Mouse (Mus musculus): ENCODE results near the gene Pdzd2.

The Pdzd2 gene

DNA sequence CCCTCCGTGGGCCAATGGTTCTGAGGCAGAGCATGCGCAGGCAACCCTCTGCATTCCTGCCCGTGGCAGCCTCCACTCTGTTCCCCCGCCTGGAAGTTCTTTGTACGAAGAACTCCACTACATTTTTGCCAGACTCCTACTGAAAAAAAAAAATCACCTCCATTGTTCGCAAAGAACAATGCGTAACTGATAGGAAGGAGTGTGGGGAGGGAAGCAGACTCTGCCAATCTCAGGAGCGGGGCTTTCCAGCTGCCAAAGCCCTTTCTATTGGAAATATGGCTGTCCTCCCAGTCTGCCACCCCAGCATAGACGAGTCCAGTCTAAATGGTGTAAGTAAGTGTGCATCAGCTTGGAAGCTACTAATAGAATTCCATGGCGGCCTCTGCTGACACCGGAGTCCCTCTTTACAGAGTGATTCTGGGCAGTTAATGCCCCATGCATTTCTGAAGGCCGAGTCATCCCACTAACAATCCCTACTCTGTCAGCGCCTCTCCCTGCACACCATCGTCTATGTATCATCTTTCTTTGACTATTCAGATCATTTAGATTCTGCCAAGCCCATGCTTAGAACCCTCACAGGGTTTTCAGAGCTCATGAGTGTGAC, 221.3 kb downstream of the Pdzd2 start:
- DNase-seq, result peak; percentile 22

DNA sequence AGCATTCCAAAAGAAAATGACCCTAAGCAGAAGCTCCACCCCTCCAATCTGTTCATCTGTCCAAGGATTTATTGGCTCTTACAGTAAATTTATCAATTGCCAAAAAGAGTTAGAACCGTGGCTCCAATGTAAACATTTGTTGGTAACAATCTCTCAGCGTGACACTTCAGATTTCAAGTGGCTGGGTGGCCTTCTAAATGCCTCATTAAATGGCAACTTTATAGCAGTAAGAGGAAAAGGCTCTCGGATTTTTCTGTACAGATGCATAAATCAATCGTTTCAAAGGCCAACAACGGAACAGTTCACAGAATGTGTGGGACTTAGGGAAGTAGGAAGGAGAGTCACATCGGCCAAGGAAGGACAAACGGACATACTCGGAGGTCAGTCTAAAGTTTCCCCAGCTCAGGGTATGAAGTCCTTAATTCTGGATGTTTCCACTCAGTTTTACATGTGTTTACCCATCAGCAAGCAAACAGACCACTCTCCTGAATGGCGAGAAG, 222.4 kb downstream of the Pdzd2 start:
- no peak for DNase-seq

DNA sequence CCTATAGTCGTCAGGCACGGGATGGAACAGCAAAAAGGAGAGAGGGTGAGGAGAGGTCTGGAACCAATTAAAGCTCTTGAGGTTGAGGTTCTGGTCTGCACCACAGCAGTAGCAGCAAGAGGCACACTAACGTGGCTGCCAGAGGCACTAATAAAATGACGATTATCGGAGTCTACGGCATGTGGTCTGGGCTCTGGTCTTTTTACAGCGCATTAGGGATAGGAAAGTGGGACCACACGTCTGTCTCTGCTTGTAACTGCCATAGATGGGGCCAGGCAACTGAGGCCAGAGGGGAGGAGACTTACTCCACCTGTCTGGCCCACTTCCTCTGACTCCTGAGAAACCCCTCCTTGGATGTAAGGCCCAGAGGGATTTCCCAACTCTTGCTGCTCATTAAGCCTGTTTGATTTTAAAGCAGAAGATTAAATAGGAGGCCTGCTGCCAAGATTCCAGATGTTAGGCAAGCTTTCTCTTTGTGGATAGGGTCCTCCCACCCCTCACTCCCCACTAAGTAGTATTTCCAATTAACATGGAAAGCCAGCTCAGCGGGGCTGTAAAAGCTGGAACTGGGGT, 224.4 kb downstream of the Pdzd2 start:
- no peak for DNase-seq

DNA sequence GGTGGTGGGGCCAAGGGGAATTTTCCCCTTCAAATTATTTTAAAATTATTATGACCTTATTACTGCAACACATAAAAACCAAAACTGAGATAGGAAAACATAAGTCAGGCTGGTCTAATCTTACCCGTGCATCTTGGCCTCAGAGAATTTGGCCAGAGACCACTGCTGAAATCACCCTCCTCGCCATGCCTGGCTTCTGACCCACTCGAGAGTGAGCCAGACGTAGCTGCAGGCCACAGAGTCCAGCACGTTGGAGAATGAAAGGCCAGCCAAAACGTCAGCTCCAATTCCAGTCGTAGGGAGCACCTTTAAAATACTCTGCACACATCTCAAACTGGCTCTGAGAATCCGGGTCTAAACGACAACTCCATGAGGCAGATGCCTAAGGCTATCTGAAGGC, 226.2 kb downstream of the Pdzd2 start:
- no peak for DNase-seq

DNA sequence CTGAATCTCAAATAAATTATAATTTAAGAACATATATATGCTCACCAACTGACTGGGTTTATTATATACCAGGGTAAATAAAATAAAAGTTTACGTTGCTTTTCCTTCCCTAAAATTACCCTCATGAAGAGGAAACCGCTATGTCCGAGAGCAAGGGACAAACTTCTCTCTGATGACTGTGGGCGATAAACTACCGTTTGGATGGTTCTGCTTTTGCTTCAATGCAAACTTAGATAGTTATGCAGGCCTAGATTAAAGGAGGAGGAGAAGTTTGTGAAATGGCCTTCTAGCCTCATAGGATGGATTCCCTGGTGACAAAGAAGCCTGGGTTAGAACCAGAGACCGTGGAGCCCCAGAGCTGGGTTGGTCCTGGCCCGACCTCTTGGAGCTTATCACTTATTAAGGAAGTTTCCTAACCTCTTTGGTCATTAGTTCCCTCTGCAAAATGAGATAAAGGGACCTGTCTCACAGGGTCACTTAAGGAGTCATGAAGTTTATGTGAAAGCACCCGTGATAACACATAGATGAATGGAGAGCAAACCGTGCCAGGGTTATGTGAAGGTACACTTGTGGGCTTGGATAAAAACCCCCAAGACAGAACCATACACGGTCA, 230.9 kb downstream of the Pdzd2 start:
- DNase-seq, result no peak

DNA sequence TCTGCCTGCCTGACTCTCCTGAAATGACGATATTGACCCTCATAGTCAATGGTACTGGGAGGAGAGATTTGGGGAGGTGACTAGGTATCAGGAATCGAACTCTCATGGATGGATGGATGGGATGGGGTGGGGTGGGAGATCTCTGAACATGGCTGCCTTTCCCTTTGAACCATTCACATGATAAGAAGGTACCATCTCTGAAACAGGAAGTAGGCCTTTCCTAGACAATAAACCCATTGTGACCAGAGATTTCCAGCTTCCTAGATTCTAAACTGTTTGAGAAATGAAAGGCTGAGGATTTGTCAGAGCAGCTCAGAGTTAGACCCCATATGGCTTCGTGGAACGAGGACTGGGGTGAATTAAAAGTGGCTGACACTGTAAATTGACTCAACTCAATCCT, 232.2 kb downstream of the Pdzd2 start:
- no peak for DNase-seq

DNA sequence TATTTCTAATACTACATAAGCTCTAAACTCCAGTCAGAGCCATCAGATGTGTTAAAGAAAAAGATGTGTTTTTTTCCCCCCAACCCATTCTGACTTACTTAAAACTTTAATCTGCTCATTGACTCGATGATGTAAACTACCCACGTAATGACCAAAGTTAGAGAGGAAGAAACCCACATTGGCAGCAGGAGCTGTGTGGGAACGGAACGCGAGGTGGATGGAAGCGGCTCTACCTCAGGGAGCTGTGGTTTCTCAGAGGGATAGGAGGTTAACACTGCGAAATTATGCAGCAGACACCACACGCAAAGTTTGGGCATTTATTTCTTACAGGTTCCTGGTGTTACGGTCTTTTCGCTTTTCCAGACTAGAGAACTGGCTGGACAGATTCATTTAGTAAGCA, 233.2 kb downstream of the Pdzd2 start:
- DNase-seq, result no peak

DNA sequence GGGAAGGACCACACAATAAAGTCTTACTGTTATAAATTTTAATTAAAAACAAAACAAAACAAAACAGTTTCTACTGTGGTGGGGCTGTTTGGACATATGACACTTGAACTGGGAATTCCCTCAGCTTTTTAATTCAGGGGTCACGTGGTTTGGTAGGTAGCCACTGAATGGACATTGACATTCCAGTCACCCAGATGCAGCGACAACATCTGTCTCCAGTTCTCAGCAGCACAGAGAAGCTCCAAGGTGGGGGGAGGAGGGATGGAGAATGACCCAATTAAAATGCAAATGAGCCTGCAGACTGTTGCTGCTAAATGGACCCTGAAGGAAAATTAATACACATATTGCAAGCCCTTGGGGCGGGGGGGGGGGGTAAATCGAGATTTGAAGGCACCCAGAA, 233.6 kb downstream of the Pdzd2 start:
- DNase-seq, result no peak

DNA sequence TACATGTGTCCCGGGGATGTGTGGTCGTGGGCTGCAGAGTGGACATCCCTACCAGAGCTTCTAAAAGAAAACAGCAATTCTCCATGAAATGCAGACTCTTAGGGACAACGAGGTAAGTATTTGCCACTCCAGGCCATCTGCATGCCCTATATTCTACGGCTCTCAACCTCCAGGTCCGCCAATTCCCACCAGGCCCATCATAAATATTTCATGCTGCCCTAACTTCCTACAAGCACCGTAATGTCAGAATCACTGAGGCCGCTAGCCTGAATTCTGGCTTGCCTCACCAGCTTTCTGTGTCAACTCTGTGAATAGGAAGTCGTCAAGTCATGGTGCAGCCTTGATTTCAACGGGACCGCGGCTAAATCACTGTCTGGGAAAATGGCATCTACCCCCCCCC, 234.2 kb downstream of the Pdzd2 start:
- no peak for DNase-seq

DNA sequence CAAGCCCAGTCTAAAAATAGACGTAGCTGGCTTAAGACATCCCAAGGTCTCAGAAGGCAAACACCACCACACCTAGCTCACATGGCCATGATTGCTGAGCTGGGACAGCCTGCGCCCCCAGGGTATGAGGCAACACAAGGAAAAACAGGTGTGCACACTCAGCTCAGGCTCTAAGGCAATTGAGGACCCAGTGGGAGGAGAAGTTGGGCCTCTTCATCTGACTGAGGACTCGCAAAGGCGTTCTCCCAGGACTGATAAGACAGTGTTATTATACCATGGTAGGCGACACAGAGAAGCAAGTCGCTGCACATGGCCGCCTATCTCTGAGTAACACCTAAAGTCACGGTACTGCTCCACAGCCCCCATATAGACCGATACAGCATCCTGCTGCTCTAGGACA, 235.8 kb downstream of the Pdzd2 start:
- DNase-seq, result no peak

DNA sequence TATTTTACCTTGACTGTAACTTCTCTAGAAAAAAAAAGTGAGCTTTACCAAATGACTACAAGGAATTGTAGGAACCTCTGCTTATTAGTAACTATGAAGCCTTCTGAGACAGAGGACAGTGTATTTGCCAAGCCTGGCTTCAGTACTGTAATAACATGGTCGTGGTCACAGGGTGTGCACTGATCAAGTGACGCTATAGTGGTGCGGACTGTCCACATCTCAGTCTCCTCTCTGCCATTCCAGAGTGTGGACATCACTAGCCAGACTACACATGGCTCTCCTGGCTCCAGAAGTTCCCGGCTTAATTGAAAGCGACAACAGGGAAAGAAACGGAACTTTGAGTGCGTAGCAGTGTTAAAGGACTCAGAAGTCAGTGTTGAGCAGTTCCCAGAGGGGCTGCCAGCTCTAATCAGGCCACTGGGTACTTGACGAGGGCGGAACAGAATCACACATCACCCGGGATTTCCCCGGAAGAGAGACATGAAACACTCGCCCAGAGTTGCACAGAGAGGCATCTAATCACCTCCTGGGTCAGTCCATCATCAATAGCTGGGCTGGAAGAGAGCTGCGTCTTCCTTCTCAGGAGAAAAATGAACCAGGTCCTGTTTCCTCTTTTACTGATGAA, 237.7 kb downstream of the Pdzd2 start:
- no peak for DNase-seq

DNA sequence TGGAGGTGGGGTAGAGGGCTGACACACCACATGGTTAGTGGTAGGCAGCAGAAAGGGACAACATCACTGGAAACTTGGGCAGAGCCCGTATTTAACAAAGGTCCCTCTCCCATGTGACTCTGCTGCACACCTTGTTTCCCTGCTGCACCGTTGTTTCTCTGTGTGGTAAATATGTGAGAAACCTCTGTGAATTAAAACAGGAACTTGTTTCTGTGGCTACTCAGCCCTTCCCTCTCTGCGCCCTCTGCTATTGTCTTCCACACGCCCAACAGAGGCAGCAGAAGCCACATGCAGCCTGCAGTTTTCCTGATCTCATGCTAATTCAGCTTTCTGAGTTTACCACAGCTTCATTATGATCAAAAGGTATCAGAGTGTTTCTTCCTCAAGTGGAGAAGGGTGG, 239.1 kb downstream of the Pdzd2 start:
- DNase-seq, result no peak

DNA sequence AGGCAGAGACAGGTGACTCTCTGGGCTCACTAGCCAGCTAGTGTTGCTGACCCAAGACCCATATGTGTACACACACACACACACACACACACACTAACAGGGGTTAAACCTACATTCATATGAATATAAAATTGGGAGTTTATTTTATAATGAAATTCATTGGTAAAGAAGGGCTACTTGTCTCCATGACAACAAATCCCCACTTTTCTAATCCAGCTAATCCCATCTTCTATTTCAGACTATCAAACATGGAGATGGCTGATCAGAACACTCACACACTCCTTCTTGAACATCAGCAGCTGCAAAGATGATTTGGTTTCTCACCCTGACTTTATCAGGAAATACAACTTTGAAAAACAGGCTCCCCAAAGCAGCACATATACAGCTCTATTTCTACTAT, 245.6 kb downstream of the Pdzd2 start:
- no peak for DNase-seq

DNA sequence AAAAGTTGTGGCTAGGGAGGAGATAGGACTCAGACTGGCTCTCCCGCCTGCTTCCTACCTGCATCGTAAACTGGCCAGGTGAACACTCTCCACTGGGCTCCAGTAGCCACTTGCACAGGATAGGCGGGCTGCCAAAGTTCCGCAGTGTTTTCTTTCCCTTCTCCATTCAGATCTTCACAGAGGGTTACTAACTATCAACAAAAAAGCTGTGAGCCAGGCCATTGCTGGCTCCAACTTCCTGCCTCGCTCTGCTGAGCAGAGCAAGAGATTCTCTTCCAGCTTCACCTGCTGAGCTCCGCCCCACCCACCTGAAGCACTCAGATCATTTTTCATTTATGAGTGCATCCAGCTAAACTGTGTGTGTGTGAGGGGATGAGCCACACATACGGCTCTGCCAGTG, 246.5 kb downstream of the Pdzd2 start:
- DNase-seq, result no peak

DNA sequence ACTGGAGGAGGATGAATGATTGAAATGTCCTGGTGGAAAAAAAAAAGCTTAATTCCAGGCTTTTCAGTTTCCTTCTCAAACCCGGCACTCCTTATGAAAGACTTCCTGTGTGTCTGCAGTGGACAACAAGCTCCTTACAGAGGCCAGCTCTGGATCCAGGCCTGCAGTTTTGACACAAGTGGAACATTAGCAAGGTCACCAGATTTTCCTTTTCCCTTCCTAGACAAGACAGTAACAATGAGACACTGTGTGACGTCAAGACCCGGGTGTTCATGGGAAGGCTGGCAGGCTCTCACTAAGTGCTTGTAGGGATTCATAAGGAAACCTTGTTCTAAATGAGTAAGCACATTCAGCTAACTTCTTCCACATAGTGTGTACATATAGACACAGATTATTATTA, 248.8 kb downstream of the Pdzd2 start:
- DNase-seq, result peak; percentile 79

DNA sequence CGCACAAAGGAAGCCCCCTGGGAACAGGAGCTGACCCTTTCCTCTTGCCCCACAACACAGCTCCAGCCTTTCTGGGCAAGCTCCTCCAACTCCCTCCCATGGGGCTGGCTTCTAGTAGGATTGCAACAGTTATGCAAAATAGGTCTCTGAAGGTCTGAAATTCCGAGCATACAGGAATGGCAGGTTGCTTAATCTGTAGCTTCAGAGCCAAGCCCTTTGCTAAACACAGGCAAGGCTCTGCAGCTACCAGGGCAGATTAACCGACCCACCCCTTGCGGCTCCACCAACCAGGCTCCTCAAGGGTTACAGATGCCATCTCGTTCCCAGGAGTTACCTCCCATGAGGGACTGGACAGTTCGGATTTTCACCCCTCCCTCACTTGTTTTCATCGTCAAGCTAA, 249.2 kb downstream of the Pdzd2 start:
- no peak for DNase-seq

DNA sequence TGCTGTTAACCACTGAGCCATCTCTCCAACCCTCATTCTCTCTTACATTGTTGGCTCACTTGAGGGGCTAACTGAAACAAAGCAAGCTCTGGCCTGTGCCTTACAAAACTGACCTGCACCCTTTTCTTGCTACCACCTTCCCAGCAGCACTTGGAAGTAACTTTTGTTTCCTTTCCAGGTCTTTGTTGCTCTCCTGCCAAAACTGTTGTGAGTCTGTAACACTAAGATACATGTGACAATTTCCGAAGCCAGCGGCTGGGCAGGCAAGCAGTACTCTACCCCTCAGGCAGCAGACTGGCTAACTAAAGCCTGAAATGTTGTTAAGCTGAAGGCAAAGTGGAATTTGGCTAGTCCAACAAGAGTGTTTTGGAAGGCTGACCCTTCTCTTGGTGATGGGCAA, 251.4 kb downstream of the Pdzd2 start:
- no peak for DNase-seq

DNA sequence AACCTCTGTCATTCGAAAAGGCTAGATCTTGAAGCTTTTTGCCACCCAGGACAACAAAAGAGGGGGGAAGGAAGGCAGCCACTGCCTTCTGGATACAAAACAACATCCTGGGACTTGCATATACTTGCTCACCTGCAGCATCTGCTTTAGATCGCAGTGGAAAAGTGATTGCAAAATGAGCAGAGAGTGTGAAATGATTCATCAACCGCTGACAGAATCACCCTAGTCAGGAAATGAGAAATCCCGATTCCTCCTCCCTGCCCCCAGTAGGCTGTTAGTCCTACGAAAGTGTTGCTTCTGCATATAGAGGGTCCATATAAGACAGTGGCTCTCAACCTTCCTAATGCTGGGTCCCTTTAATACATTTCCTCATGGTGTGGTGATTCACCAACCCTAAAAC, 258.5 kb downstream of the Pdzd2 start:
- no peak for DNase-seq

DNA sequence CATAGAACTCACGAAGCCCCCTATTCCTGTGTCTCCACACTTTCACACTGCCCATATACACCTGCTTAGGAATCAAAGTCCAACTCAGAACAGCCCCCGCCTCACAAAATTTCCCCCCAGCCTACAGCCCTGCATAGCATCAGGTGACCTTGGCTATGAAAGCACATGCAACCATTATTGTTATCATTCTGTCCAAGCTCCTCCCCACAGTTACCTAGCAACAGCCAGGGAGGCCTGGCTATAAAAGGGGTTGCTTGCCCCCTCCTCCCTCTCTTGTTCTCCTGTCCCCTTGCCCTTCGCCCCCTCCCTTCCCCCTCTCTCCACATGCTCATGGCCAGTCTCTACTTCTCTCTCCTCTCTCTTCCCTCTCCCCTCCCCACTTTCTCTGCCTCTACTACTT, 259.4 kb downstream of the Pdzd2 start:
- no peak for DNase-seq

DNA sequence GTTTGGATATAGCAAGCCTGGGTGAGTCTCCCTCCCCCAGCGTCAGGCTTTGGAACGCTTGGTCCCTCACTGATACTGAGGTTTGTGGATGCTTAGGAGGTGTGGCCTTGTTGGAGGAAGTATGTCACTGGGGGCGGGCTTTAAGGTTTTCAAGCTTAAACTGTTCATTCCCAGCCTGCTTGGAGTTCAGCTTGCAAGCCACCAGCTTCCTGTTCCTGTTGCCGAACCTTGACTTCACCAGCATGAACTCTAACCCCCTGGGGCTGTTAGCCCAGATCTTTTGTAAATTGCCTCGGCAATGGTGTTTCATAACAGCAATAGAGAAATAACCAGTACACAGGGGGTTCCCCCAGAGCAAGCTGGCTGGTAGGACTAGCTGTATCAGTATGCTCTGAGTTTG, 260.4 kb downstream of the Pdzd2 start:
- DNase-seq, result peak; percentile 41

DNA sequence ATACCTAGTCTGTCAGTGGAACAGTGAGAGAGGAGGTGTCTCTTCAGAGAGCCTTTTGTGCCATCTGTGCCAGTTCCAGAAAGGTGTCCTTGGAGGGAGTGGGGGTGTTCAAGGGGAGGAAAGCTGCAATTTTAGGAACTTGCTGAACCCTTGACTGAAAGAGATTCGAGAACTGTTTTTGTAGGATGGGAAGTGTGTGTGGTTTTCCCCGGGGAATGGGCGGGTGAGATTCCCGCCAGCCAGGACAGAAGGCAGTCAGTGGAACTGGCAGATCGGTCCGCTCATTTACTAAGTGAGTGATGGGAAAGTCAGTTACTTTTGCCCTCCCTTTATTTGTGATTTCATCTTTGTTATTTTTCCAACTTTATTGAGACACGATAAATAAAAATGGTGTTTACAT, 266.1 kb downstream of the Pdzd2 start:
- no peak for DNase-seq

DNA sequence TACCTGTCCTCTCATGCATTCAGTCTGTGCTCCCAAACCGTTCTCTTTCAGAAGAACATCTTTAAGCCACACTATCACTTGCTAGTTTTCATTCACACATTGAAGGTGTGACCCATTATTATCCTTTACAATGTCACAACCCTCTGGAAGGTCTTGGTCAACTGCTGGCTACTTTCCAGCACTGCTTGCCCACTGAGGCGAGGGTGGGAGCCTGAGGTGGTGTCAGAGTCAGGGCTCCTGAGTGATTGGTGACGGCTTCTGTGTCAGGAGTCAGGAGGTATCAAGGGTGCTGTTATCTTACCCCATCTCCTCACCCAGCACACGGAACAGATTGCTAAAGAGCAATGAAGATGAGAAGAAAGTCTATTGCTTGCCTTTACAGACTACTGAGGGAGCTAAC, 267.1 kb downstream of the Pdzd2 start:
- no peak for DNase-seq

DNA sequence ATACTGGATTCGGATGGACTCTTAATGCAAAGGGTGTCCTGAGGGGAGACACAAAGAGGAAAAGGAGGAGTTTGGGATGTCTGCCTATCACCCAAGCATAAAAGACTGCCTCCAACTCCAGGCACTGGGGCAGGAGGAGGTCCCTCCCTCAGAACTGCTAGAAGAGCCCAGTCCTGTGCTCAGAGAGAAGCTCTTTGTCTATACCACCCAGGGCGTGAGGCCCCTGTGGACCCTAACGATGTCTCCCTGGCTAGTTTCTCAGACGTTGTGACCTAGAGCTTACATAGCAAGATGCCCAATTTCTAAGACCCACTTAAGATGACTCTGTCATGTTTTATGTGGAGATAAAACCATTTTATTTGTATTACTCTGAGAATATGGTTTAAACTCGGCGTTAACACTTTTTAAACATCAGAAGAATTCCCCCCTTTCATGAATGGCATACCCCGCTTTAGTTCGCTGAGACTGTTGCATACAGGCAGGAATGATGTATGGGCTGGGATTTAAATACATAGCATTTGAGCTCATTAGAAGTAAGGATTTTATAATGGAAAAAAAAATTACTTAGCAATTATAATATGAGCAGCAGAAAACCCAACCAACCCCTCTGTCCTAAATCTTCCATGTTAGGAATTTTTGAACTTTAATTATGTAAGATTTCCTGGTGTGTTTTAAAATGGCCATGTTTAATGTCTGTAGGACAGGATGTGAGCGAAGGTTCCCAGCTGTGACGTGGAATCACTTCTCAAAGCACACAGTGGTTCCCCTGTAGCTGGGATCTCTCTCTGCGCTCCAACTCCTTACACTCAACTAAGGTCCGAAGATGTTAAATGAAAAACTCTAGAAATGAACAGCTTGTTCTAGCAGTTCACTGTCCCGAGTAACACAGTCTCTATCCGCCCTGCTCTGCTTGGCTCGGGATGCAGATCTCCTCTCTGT, 268.6 kb downstream of the Pdzd2 start:
- DNase-seq, result no peak

All from layer of hippocampus, adult 9-11 months (tissue).